Mouse (Mus musculus) liver, embryonic 18 days (tissue): ENCODE results near the gene Cyp20a1. TPM values are rescaled to one million over a fixed set of nuclear protein-coding genes. Genes with fewer than 3 reads are reported as not detected.

Experiments
- polyA plus RNA-seq: library from polyadenylated mRNA; depleted of rRNA; stranded (reverse); fragments of >200 nt; gene quantifications from 2 replicates; pipeline ENCODE4 v1.2.3, GENCODE M21; 2012; rRNA removed

Cyp20a1 gene
- polyA plus RNA-seq: 9.7 and 10.2 TPM in 2 replicates

GRCm38 (mm10) chr1:60342808-60343629 is at the start of gene Cyp20a1:
Gene Cyp20a1 (plus strand): TSS chr1:60343323.

DNA sequence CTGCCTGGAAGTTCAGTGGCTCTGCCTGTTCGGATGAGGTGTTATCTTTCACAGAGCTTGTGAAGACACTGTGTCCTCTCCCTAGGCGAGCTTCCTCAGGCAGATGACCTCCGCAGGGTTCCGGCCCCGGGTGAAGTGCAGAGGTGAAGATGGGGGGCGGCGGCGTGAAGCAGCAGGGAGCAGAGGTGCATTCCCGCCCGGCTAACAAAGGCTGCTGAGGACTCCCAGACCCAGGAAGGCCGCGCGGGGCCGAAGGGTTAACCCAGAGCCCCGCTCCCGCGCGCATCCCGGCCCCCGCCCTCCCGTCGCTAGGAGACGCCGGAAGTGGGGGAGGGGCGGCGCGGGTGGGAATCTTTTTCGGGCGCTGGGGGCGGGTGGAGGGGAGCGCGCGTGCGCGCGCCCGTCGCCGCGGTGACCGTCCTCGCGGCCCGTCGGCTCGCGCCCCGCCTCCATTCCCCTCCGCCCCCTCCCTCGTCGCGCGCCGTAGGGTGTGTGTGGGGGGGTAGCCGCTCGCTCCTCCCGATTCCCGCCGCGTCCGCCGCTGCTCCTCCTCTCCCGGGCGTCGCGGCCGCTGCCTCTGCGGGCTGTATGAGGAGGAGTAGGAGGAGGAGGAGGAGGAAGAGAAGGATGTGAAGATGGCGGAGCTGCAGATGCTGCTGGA is 66.2 kb downstream of the Cyp20a1 start, which contains the start of gene Abi2:
Gene Abi2, plus strand, starts transcription at position 452 of the 661 bp plus-strand sequence.

Other genes starting within 250 kb of the Cyp20a1 start
- 1.8 and 2.3 TPM in 2 replicates for gene Carf, start 245.1 kb upstream of the Cyp20a1 start, polyA plus RNA-seq
- 9.6 and 10.0 TPM in 2 replicates for gene Wdr12, start 244.7 kb upstream of the Cyp20a1 start, polyA plus RNA-seq
- gene Nbeal1, start 162.7 kb upstream of the Cyp20a1 start, polyA plus RNA-seq: 1.2 and 1.4 TPM in 2 replicates
- gene Abi2, start 66.3 kb downstream of the Cyp20a1 start, polyA plus RNA-seq: 1.6 and 1.8 TPM in 2 replicates
- 14.5 and 18.7 TPM in 2 replicates for gene Raph1, start 223.8 kb downstream of the Cyp20a1 start, polyA plus RNA-seq